Mouse (Mus musculus) urinary bladder, adult 2 months (tissue): Measurements from ENCODE around the gene Nol9. TPM values are rescaled to one million over a fixed set of nuclear protein-coding genes. Genes with fewer than 3 reads are reported as not detected.

Experiments
- DNase-seq: peaks from one replicate; pipeline ENCODE4 v3.0.0; 2022; ENCODE audit warnings: low spot score
- polyA plus RNA-seq: library from polyadenylated mRNA; depleted of rRNA; stranded (reverse); fragments of >200 nt; gene quantifications from 2 replicates; pipeline ENCODE4 v1.2.3, GENCODE M21; 2012; rRNA removed

Gene Nol9
- 11.3 and 13.0 TPM in 2 replicates for polyA plus RNA-seq

- peak; percentile 96 for DNase-seq
These were observed at the start of gene Nol9 for GRCm38 (mm10) chr4:152038985-152039830. Gene Nol9 (plus strand): TSS chr4:152039321.

GRCm38 (mm10) chr4:151992091-151992490 is 47.0 kb upstream of the Nol9 start:
- no peak for DNase-seq

- no peak for DNase-seq
These were observed 46.1 kb upstream of the Nol9 start for GRCm38 (mm10) chr4:151993035-151993434.

- no peak for DNase-seq
These were observed 44.6 kb upstream of the Nol9 start for GRCm38 (mm10) chr4:151994228-151995171.

GRCm38 (mm10) chr4:151995371-151996172 is 43.5 kb upstream of the Nol9 start:
- DNase-seq: no peak

GRCm38 (mm10) chr4:151996173-151996950 is 42.8 kb upstream of the Nol9 start, which contains the start of gene Phf13:
Gene Phf13 (minus strand): TSS chr4:151996258.
- peak; percentile 97 for DNase-seq

GRCm38 (mm10) chr4:151996951-151997222 is 42.2 kb upstream of the Nol9 start:
- DNase-seq: no peak

- DNase-seq: no peak
These were observed 41.4 kb upstream of the Nol9 start for GRCm38 (mm10) chr4:151997701-151998100.

GRCm38 (mm10) chr4:151999481-151999880 is 39.6 kb upstream of the Nol9 start:
- DNase-seq: no peak

GRCm38 (mm10) chr4:152000906-152001305 is 38.2 kb upstream of the Nol9 start:
- no peak for DNase-seq

- no peak for DNase-seq
These were observed 37.8 kb upstream of the Nol9 start for GRCm38 (mm10) chr4:152001335-152001734.

GRCm38 (mm10) chr4:152002063-152002462 is 37.1 kb upstream of the Nol9 start:
- no peak for DNase-seq

- DNase-seq: no peak
These were observed 33.0 kb upstream of the Nol9 start for GRCm38 (mm10) chr4:152006137-152006536.

GRCm38 (mm10) chr4:152006812-152007211 is 32.3 kb upstream of the Nol9 start:
- DNase-seq: no peak

GRCm38 (mm10) chr4:152007481-152008147 is 31.5 kb upstream of the Nol9 start:
- DNase-seq: no peak

GRCm38 (mm10) chr4:152008148-152008500 is 31.0 kb upstream of the Nol9 start:
- DNase-seq: no peak

- DNase-seq: peak; percentile 95
These were observed 30.5 kb upstream of the Nol9 start, which contains the start of gene Klhl21 for GRCm38 (mm10) chr4:152008622-152009075. Gene Klhl21 (plus strand): TSS chr4:152008803.

GRCm38 (mm10) chr4:152009076-152010051 is 29.8 kb upstream of the Nol9 start:
- DNase-seq: peak; percentile 61

- DNase-seq: peak; percentile 55
These were observed 28.9 kb upstream of the Nol9 start for GRCm38 (mm10) chr4:152010091-152010706.
